Mouse (Mus musculus): ENCODE data around the gene Cd244a. TPM values are rescaled to one million over a fixed set of nuclear protein-coding genes. Genes with fewer than 3 reads are reported as not detected.

Gene Cd244a
- polyA plus RNA-seq, 1 experiment from 2014 or later: 1.4 TPM

DNA sequence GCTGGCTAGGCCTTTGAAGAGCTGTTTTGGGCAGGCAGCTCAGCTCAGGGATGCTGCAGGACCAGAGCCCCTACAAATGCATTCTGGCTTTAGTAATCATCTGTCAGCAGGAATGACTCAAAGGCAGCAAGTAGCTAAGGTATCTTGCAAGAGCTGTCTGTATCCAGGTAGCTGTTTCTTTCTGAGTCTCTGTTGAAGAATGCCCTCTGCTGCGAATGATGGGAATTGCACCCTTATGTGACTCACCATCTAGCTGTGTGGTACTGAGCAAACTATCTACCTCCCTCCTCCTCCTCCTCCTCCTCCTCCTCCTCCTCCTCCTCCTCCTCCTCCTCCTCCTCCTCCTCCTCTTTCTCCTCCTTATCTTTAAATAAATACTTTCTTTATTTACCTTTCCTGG, 51.8 kb downstream of the Cd244a start:
- no peaks in the 10 kb centered on the region for H3K36me3 ChIP-seq (ENCODE audit: control insufficient read depth, insufficient read depth, low read length)
- H3K9me3 ChIP-seq (replicated peaks; ENCODE audit: control insufficient read depth, low read length): no peaks in the 10 kb centered on the region
- 41% methylated on average over 1 of the region's 1 CpGs for WGBS
- H3K4me1 ChIP-seq (ENCODE audit: control insufficient read depth, insufficient read depth, low read length): no peaks in the 10 kb centered on the region
- no peak overlapping the region for H3K4me3 ChIP-seq (replicated peaks; ENCODE audit: low read length)
- H3K4me2 ChIP-seq (ENCODE audit: low read depth, low read length): no peak overlapping the region
- H3K27ac ChIP-seq (ENCODE audit: low read length): no peak overlapping the region
- no peak overlapping the region for H3K9ac ChIP-seq (ENCODE audit: low read length)
- ATAC-seq (ENCODE audit: insufficient read depth, low FRiP score): no peak
- no peaks in the 10 kb centered on the region for H3K27me3 ChIP-seq (ENCODE audit: control insufficient read depth, insufficient read depth, low read length)

DNA sequence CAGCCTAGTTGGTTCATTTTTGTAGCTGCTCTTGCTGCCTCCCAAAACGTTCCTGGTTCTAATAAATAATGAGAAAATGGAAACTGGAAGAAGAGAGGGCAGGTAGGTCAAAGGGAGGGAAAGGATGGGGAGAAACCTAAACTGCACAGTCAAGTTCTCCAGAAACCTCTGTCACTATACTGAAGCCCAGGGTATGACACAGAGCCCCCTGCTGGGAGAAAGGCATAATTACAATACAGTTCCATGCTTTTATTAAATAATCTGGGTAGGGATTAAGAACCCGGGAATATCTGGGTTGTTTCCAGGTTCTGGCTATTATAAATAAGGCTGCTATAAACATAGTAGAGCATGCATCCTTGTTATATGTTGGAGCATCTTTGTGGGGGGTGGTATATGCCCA, 55.0 kb downstream of the Cd244a start:
- ATAC-seq (ENCODE audit: insufficient read depth, low FRiP score): no peak
- Histone ChIP-seq H3K4me3 (replicated peaks; ENCODE audit: low read length) (no peak overlapping the region), H3K9me3 (replicated peaks; ENCODE audit: control insufficient read depth, low read length) (no peaks in the 10 kb centered on the region), H3K27me3 (ENCODE audit: control insufficient read depth, insufficient read depth, low read length) (no peaks in the 10 kb centered on the region), H3K9ac (ENCODE audit: low read length) (no peak overlapping the region), H3K36me3 (ENCODE audit: control insufficient read depth, insufficient read depth, low read length) (no peaks in the 10 kb centered on the region), H3K4me2 (ENCODE audit: low read depth, low read length) (no peak overlapping the region), H3K4me1 (ENCODE audit: control insufficient read depth, insufficient read depth, low read length) (no peaks in the 10 kb centered on the region), H3K27ac (ENCODE audit: low read length) (no peak overlapping the region)
- 23% methylated on average over 2 of the region's 2 CpGs for WGBS

DNA sequence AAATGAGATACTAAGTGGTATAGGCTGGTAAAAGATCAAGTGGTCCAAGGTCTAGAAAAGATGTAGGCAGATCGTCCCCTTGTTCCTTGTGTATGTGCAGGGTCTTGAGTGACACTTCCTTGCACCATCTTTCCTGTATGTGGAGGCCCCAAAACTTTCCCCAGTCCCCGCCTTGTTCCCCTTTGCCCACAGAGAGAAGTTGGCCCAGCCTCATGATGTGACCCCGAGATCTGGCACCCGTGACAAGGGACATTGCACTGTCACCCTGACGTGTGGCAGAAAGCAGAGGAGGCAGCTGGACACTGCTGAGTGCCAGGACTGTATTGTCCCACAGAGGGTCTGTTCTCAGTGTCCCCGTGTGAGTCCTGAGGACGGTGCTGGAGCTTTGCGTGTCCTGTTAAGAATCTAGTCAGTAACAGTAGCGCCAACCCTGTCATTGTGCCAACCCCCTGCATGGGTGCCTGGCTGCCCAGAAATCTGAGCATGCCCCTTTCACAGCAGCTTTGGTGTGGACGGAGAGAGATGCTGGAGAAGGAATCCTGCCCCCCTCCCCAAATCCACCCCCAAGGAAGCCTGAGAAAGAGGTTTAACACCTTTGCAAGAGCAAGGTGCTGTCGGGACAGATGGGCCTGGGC, 58.0 kb downstream of the Cd244a start:
- Histone ChIP-seq H3K4me3 (replicated peaks; ENCODE audit: low read length) (no peak overlapping the region), H3K27me3 (ENCODE audit: control insufficient read depth, insufficient read depth, low read length) (no peaks in the 10 kb centered on the region), H3K9me3 (replicated peaks; ENCODE audit: control insufficient read depth, low read length) (no peaks in the 10 kb centered on the region), H3K27ac (ENCODE audit: low read length) (no peak overlapping the region), H3K9ac (ENCODE audit: low read length) (no peak overlapping the region), H3K36me3 (ENCODE audit: control insufficient read depth, insufficient read depth, low read length) (no peaks in the 10 kb centered on the region), H3K4me1 (ENCODE audit: control insufficient read depth, insufficient read depth, low read length) (no peaks in the 10 kb centered on the region), H3K4me2 (ENCODE audit: low read depth, low read length) (no peak overlapping the region)
- WGBS: 76% methylated on average over 11 of the region's 11 CpGs
- no peak for ATAC-seq (ENCODE audit: insufficient read depth, low FRiP score)

DNA sequence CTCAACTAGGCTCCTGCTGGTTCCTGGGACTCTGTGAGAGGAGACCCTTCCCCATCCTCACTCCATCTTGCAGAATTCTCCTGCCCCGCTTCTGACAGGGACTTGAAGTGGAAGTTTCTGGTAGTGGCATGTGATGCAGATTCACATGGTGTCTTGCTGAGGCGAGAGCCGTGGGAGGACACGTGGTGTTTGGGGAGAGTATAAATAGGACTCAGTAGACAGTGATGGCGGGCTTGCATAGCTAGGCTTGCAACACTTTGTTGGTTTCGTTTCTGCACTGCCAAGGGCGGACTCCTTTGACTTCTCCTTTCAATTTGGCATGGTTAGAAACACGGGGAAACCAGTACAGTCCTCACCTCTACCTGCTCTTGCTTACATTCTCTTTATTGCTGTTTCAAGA, 60.0 kb downstream of the Cd244a start:
- Histone ChIP-seq H3K9me3 (replicated peaks; ENCODE audit: control insufficient read depth, low read length) (no peaks in the 10 kb centered on the region), H3K4me2 (ENCODE audit: low read depth, low read length) (no peak overlapping the region), H3K4me3 (replicated peaks; ENCODE audit: low read length) (no peak overlapping the region), H3K36me3 (ENCODE audit: control insufficient read depth, insufficient read depth, low read length) (no peaks in the 10 kb centered on the region), H3K4me1 (ENCODE audit: control insufficient read depth, insufficient read depth, low read length) (no peaks in the 10 kb centered on the region), H3K27me3 (ENCODE audit: control insufficient read depth, insufficient read depth, low read length) (no peaks in the 10 kb centered on the region), H3K27ac (ENCODE audit: low read length) (no peak overlapping the region), H3K9ac (ENCODE audit: low read length) (no peak overlapping the region)
- WGBS: 80% methylated on average over 8 of the region's 8 CpGs
- no peak for ATAC-seq (ENCODE audit: insufficient read depth, low FRiP score)

DNA sequence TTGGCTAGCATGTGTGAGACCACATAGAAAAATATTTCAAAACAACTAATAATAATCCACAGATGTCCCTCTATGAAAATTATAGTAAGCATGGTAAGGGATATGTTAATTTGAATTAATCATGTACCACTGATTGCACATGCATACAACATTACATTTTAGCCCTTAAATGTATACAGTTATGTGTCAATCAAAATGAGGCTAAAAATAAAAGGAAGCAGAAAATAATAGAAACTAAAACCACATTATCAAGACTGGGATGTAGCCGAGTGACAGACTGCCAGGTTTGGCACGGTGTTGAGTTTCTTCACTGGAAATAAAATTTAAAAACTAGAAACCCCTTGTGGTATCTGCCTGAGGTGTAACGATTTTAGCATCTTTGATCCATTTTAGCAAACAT, 60.7 kb downstream of the Cd244a start:
- no peak for ATAC-seq (ENCODE audit: insufficient read depth, low FRiP score)
- 77% methylated on average over 3 of the region's 3 CpGs for WGBS

DNA sequence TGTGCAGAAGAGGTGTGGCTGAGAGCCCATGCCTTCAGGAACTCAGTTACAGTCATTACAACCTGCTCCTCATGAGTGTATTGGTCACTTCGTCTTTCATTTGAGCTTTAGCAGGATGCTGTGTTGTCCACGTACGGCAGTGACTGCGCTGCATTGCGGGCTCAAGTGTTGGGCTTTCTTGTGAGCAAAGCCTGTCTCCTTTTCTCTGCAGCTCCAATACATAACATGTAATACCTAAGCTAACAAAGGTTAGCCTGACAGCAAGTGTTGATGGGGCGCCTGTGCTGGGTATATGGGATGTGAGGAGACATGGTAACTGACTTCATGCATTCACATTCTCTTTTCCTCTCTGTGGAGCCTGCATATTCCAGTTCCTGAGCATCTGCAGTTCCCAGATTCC, 61.1 kb downstream of the Cd244a start:
- no peaks in the 10 kb centered on the region for H3K4me1 ChIP-seq (ENCODE audit: control insufficient read depth, insufficient read depth, low read length)
- no peak overlapping the region for H3K4me3 ChIP-seq (replicated peaks; ENCODE audit: low read length)
- H3K9me3 ChIP-seq (replicated peaks; ENCODE audit: control insufficient read depth, low read length): no peaks in the 10 kb centered on the region
- H3K36me3 ChIP-seq (ENCODE audit: control insufficient read depth, insufficient read depth, low read length): no peaks in the 10 kb centered on the region
- H3K27ac ChIP-seq (ENCODE audit: low read length): no peak overlapping the region
- H3K4me2 ChIP-seq (ENCODE audit: low read depth, low read length): no peak overlapping the region
- no peaks in the 10 kb centered on the region for H3K27me3 ChIP-seq (ENCODE audit: control insufficient read depth, insufficient read depth, low read length)
- H3K9ac ChIP-seq (ENCODE audit: low read length): no peak overlapping the region
- ATAC-seq (ENCODE audit: insufficient read depth, low FRiP score): no peak
- WGBS: 90% methylated on average over 6 of the region's 6 CpGs

More for the DNA sequence above, 60.7 kb downstream of the Cd244a start:
- no peaks in the 10 kb centered on the region for H3K36me3 ChIP-seq (ENCODE audit: control insufficient read depth, insufficient read depth, low read length)
- H3K27ac ChIP-seq (ENCODE audit: low read length): no peak overlapping the region
- no peaks in the 10 kb centered on the region for H3K27me3 ChIP-seq (ENCODE audit: control insufficient read depth, insufficient read depth, low read length)
- H3K4me2 ChIP-seq (ENCODE audit: low read depth, low read length): no peak overlapping the region
- no peaks in the 10 kb centered on the region for H3K9me3 ChIP-seq (replicated peaks; ENCODE audit: control insufficient read depth, low read length)
- no peak overlapping the region for H3K4me3 ChIP-seq (replicated peaks; ENCODE audit: low read length)
- no peaks in the 10 kb centered on the region for H3K4me1 ChIP-seq (ENCODE audit: control insufficient read depth, insufficient read depth, low read length)
- H3K9ac ChIP-seq (ENCODE audit: low read length): no peak overlapping the region

DNA sequence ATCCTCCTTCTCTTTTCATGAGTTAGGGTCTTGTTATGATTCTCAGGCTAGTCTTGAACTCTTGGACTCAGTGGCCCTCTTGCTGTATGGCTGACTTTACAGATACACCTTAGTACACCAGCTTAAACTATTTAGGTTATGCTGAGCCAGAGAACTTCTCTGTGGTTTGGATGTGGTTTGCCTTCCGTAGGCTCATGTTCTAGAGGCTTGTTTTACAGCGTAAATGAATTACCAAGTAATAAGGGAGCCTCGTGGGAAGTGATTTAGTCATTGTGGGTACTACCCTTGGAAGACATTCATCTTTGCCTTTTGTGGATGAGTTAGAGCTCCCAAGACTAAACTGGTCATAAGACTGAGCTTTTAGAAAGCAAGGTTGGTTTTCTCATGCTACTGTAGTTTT, 68.8 kb downstream of the Cd244a start:
- no peak for ATAC-seq (ENCODE audit: insufficient read depth, low FRiP score)
- Histone ChIP-seq H3K36me3 (ENCODE audit: control insufficient read depth, insufficient read depth, low read length) (no peaks in the 10 kb centered on the region), H3K27ac (ENCODE audit: low read length) (no peak overlapping the region), H3K4me3 (replicated peaks; ENCODE audit: low read length) (no peak overlapping the region), H3K4me1 (ENCODE audit: control insufficient read depth, insufficient read depth, low read length) (no peaks in the 10 kb centered on the region), H3K9ac (ENCODE audit: low read length) (no peak overlapping the region), H3K9me3 (replicated peaks; ENCODE audit: control insufficient read depth, low read length) (no peaks in the 10 kb centered on the region), H3K27me3 (ENCODE audit: control insufficient read depth, insufficient read depth, low read length) (no peaks in the 10 kb centered on the region), H3K4me2 (ENCODE audit: low read depth, low read length) (no peak overlapping the region)
- WGBS: 86% methylated on average over 3 of the region's 3 CpGs

DNA sequence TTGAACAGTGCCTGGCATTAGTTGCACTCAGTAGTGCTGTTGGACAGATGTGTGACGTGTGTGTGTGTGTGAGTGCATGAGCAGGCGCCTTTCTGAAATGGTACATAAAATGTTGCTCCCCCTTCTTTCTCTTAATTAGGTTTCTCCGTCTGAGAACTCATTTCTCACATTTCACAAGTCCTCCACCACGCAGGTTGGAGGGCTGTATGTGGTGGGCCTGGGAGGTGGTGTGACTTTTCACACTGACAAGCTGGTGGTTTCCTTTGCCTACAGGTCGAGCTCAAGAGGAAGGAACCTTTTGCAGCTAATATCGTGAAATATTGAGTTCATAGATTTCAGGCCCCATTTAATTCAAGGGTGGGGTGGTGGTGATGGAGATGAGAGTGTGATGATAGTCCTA, 70.2 kb downstream of the Cd244a start:
- H3K4me2 ChIP-seq (ENCODE audit: low read depth, low read length): no peak overlapping the region
- H3K36me3 ChIP-seq (ENCODE audit: control insufficient read depth, insufficient read depth, low read length): no peaks in the 10 kb centered on the region
- no peaks in the 10 kb centered on the region for H3K27me3 ChIP-seq (ENCODE audit: control insufficient read depth, insufficient read depth, low read length)
- H3K27ac ChIP-seq (ENCODE audit: low read length): no peak overlapping the region
- H3K9ac ChIP-seq (ENCODE audit: low read length): no peak overlapping the region
- ATAC-seq (ENCODE audit: insufficient read depth, low FRiP score): no peak
- H3K4me3 ChIP-seq (replicated peaks; ENCODE audit: low read length): no peak overlapping the region
- WGBS: 66% methylated on average over 6 of the region's 6 CpGs
- no peaks in the 10 kb centered on the region for H3K9me3 ChIP-seq (replicated peaks; ENCODE audit: control insufficient read depth, low read length)
- no peaks in the 10 kb centered on the region for H3K4me1 ChIP-seq (ENCODE audit: control insufficient read depth, insufficient read depth, low read length)

DNA sequence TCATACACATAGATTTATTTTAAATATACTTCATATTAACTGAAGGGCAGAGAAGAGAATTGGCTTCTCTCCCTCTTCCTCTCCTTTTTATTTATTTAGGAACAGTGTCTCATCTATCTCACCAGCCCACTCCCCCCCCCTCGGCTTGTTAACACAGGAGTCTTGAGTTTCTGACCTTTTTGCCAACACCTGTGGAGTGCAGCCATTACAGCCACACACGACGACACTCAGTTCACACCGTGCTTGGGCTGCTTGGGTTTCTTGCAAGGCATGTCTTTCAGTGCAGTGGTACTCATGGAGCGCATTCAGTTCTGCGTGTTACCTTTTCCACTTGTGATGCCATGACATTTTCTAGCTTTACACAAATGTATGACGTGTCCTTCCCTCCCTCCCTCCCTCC, 71.0 kb downstream of the Cd244a start:
- 62% methylated on average over 7 of the region's 7 CpGs for WGBS

DNA sequence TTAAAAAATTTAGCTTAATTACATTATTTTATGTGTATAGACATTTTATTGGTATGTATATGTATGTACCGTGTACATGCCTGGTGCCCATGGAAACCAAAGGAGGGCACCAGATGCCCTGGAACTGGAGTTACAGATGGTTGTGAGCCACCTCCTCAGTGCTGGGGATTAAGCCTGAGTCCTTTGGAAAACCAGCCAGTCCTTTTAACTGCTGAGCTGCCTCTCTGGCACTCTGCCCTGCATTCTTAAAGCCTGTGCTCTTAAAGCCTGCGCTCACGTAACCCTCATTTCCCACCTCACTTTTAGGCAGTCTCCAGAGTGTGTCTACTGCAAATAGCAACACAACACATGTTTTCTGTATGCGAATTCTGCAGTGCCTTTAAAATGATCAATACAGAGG, 71.9 kb downstream of the Cd244a start:
- Histone ChIP-seq H3K27ac (ENCODE audit: low read length) (no peak overlapping the region), H3K9ac (ENCODE audit: low read length) (no peak overlapping the region), H3K4me2 (ENCODE audit: low read depth, low read length) (no peak overlapping the region), H3K27me3 (ENCODE audit: control insufficient read depth, insufficient read depth, low read length) (no peaks in the 10 kb centered on the region), H3K4me1 (ENCODE audit: control insufficient read depth, insufficient read depth, low read length) (no peaks in the 10 kb centered on the region), H3K4me3 (replicated peaks; ENCODE audit: low read length) (no peak overlapping the region), H3K9me3 (replicated peaks; ENCODE audit: control insufficient read depth, low read length) (no peaks in the 10 kb centered on the region), H3K36me3 (ENCODE audit: control insufficient read depth, insufficient read depth, low read length) (no peaks in the 10 kb centered on the region)
- ATAC-seq (ENCODE audit: insufficient read depth, low FRiP score): no peak; the same call in 1 of the 2 replicates
- 73% methylated on average over 4 of the region's 4 CpGs for WGBS

More for the DNA sequence above, 71.0 kb downstream of the Cd244a start:
- Histone ChIP-seq H3K9me3 (replicated peaks; ENCODE audit: control insufficient read depth, low read length) (no peaks in the 10 kb centered on the region), H3K4me2 (ENCODE audit: low read depth, low read length) (no peak overlapping the region), H3K27me3 (ENCODE audit: control insufficient read depth, insufficient read depth, low read length) (no peaks in the 10 kb centered on the region), H3K36me3 (ENCODE audit: control insufficient read depth, insufficient read depth, low read length) (no peaks in the 10 kb centered on the region), H3K4me1 (ENCODE audit: control insufficient read depth, insufficient read depth, low read length) (no peaks in the 10 kb centered on the region), H3K9ac (ENCODE audit: low read length) (no peak overlapping the region), H3K27ac (ENCODE audit: low read length) (no peak overlapping the region), H3K4me3 (replicated peaks; ENCODE audit: low read length) (no peak overlapping the region)
- no peak for ATAC-seq (ENCODE audit: insufficient read depth, low FRiP score)
